Mouse (Mus musculus) CD8-positive naive resting alpha-beta T cell, adult 2 months (primary cell): Measurements from ENCODE around the gene Chn1.

Source experiments
- DNase-seq, 2 experiments: peaks; one replicate each; pipeline ENCODE4 v3.0.0; 2022; ENCODE audit warnings: low read depth in 2 of 2, low spot score in 2 of 2

The Chn1 gene

GRCm38 (mm10) chr2:73637688-73638087 is 137.5 kb downstream of the Chn1 start:
- DNase-seq = no peak

- no peak for DNase-seq
Observed at GRCm38 (mm10) chr2:73636387-73636786, 138.8 kb downstream of the Chn1 start.

GRCm38 (mm10) chr2:73631816-73632215 is 143.3 kb downstream of the Chn1 start:
- DNase-seq = no peak

- no peak for DNase-seq
Observed at GRCm38 (mm10) chr2:73618486-73619052, 156.6 kb downstream of the Chn1 start.

- DNase-seq = no peak
Observed at GRCm38 (mm10) chr2:73616434-73617057, 158.6 kb downstream of the Chn1 start.

GRCm38 (mm10) chr2:73615456-73615855 is 159.7 kb downstream of the Chn1 start:
- no peak for DNase-seq

- no peak for DNase-seq
Observed at GRCm38 (mm10) chr2:73614303-73614702, 160.8 kb downstream of the Chn1 start.

- DNase-seq = no peak
Observed at GRCm38 (mm10) chr2:73612941-73613340, 162.2 kb downstream of the Chn1 start.

- DNase-seq = no peak
Observed at GRCm38 (mm10) chr2:73612367-73612914, 162.7 kb downstream of the Chn1 start.

- no peak for DNase-seq
Observed at GRCm38 (mm10) chr2:73611798-73612197, 163.3 kb downstream of the Chn1 start.

- no peak for DNase-seq
Observed at GRCm38 (mm10) chr2:73609724-73610210, 165.4 kb downstream of the Chn1 start.

- DNase-seq = no peak
Observed at GRCm38 (mm10) chr2:73609067-73609723, 166.0 kb downstream of the Chn1 start.

GRCm38 (mm10) chr2:73608391-73608790 is 166.8 kb downstream of the Chn1 start:
- no peak for DNase-seq

GRCm38 (mm10) chr2:73607609-73608008 is 167.5 kb downstream of the Chn1 start:
- DNase-seq = no peak

GRCm38 (mm10) chr2:73607146-73607545 is 168.0 kb downstream of the Chn1 start:
- no peak for DNase-seq

GRCm38 (mm10) chr2:73606616-73607015 is 168.5 kb downstream of the Chn1 start:
- no peak for DNase-seq

- DNase-seq = no peak
Observed at GRCm38 (mm10) chr2:73605077-73605476, 170.1 kb downstream of the Chn1 start.

GRCm38 (mm10) chr2:73604579-73604978 is 170.6 kb downstream of the Chn1 start:
- DNase-seq = no peak

GRCm38 (mm10) chr2:73600650-73601049 is 174.5 kb downstream of the Chn1 start:
- no peak for DNase-seq

GRCm38 (mm10) chr2:73597772-73598171 is 177.4 kb downstream of the Chn1 start:
- no peak for DNase-seq

- DNase-seq = no peak
Observed at GRCm38 (mm10) chr2:73596786-73597185, 178.4 kb downstream of the Chn1 start.

GRCm38 (mm10) chr2:73596326-73596725 is 178.8 kb downstream of the Chn1 start:
- DNase-seq = no peak
